ENCODE assay signal across 5 mouse cellular contexts in genomic region chr8:71268286-71268685, GRCm38 (mm10). TPM values are rescaled to one million over a fixed set of nuclear protein-coding genes. Genes with fewer than 3 reads are reported as not detected.
DNase-seq lines count a peak whose midpoint lies in the region; TF ChIP-seq lines count a peak whose summit lies in the region.
"Not testable (repeated sequence)": the region's sequence is repeated elsewhere in the genome, so short reads cannot be mapped to it uniquely, and the experiment has no call there.

No protein-coding gene starts in this region.

- DNase-seq in heart, adult 11 months = peak; percentile 64
- DNase-seq in heart, embryonic 10.5 days (ENCODE audit: low spot score) = peak; percentile 33
- peak; percentile 0 for DNase-seq in lung, adult 2 months
- peak; percentile 17 for DNase-seq in testis, postnatal 10 days (ENCODE audit: low spot score)
- DNase-seq in urinary bladder, adult 2 months (ENCODE audit: low spot score) = peak; percentile 8

- not testable (repeated sequence) for H3K9me3 ChIP-seq in heart, embryonic 10.5 days

- not testable (repeated sequence) for TF ChIP-seq CTCF in lung, adult 2 months (IDR thresholded peaks at IDR 0.05; ENCODE audit: insufficient read depth, low read length)

- not testable (repeated sequence) for TF ChIP-seq POLR2A in lung, adult 2 months (IDR thresholded peaks at IDR 0.05; ENCODE audit: borderline replicate concordance, extremely low read depth, low read depth, low read length)

- peaks cover 28% of the 10 kb centered on the region for H3K36me3 ChIP-seq in heart, embryonic 10.5 days

- H3K27ac ChIP-seq in heart, embryonic 10.5 days = not testable (repeated sequence)

- H3K4me3 ChIP-seq in heart, embryonic 10.5 days; lung, adult 2 months (replicated peaks; ENCODE audit: extremely low read depth, low read depth, low read length): not testable (repeated sequence)

- peaks cover 17% of the 10 kb centered on the region for H3K4me1 ChIP-seq in heart, embryonic 10.5 days
- not testable (repeated sequence) for H3K4me1 ChIP-seq in lung, adult 2 months (ENCODE audit: control insufficient read depth, insufficient read depth, low read length)

- 90% methylated on average over 6 of the region's 6 CpGs for WGBS in heart, embryonic 10.5 days
- whole genome bisulfite sequencing in lung, adult 2 months = 96% methylated on average over 6 of the region's 6 CpGs

- H3K27me3 ChIP-seq in heart, embryonic 10.5 days (ENCODE audit: insufficient read depth, poor library complexity, severe bottlenecking) = not testable (repeated sequence)

RNA-seq across cellular contexts. Expression of gene Myo9b, which starts 4.2 kb away (rescaled TPM):
- 23.0 and 26.7 TPM in 2 replicates for polyA plus RNA-seq in heart, embryonic 10.5 days (2016; fragmentation: Nextera tagmentation; extraction: Ambion mirVana)
- 32.7 and 37.6 TPM in 2 replicates for polyA plus RNA-seq in lung, adult 2 months (2012; rRNA removed)
- 12.4 and 23.8 TPM in 2 replicates for polyA plus RNA-seq in urinary bladder, adult 2 months (2012; rRNA removed)

RNA-seq across cellular contexts. Expression of gene Haus8, which starts 4.4 kb away (rescaled TPM):
- polyA plus RNA-seq in heart, embryonic 10.5 days (2016; fragmentation: Nextera tagmentation; extraction: Ambion mirVana) = 82.8 and 103 TPM in 2 replicates
- 6.4 and 9.8 TPM in 2 replicates for polyA plus RNA-seq in lung, adult 2 months (2012; rRNA removed)
- polyA plus RNA-seq in urinary bladder, adult 2 months (2012; rRNA removed) = 7.6 and 8.4 TPM in 2 replicates

Comparison
In these comparisons a context has a peak if more than half of its experiments do, and no peak if none do; other contexts are left out.
1. DNase-seq: peak in every context shown above with its lines; median percentile 64 in heart, adult 11 months; 33 in heart, embryonic 10.5 days; 17 in testis, postnatal 10 days; 8 in urinary bladder, adult 2 months; 0 in lung, adult 2 months.